Mouse (Mus musculus): ENCODE results near the gene Odf3l1. TPM values are rescaled to one million over a fixed set of nuclear protein-coding genes. Genes with fewer than 3 reads are reported as not detected.

Odf3l1 gene
- total and polyA plus RNA-seq, 3 experiments: not detected

GRCm38 (mm10) chr9:56810916-56811315, 53.6 kb downstream of the Odf3l1 start:
- DNase-seq (ENCODE audit: low read depth, low spot score): no peak
- TF ChIP-seq TAL1 (IDR thresholded peaks at IDR 0.05; ENCODE audit: low read length) (no peak), HCFC1 (IDR thresholded peaks at IDR 0.05; ENCODE audit: low read depth, low read length) (no peak), GABPA (IDR thresholded peaks at IDR 0.05; ENCODE audit: low read depth, low read length) (no peak), BHLHE40 (IDR thresholded peaks at IDR 0.05; ENCODE audit: borderline replicate concordance, low read depth, low read length) (no peak), TBP (IDR thresholded peaks at IDR 0.05; ENCODE audit: low read depth, low read length) (no peak), ZC3H11A (IDR thresholded peaks at IDR 0.05; ENCODE audit: low read depth, low read length) (no peak), MAZ (IDR thresholded peaks at IDR 0.05; ENCODE audit: low read depth, low read length) (no peak), MYC (IDR thresholded peaks at IDR 0.05; ENCODE audit: low read depth, low read length) (no peak), MXI1 (IDR thresholded peaks at IDR 0.05; ENCODE audit: low read depth, low read length) (no peak), MAFK (IDR thresholded peaks at IDR 0.05; ENCODE audit: borderline replicate concordance, low read depth, low read length) (no peak), POLR2A (IDR thresholded peaks at IDR 0.05; ENCODE audit: control insufficient read depth in 1 of 2, insufficient read depth in 1 of 2, low read depth in 1 of 2, low read length in 2 of 2, poor library complexity in 1 of 2) (no peak), SMC3 (IDR thresholded peaks at IDR 0.05; ENCODE audit: low read depth, low read length) (no peak), NRF1 (IDR thresholded peaks at IDR 0.05; ENCODE audit: insufficient read depth, low read depth, low read length, poor library complexity, severe bottlenecking) (no peak), KAT2A (conservative IDR thresholded peaks at IDR 0.05; ENCODE audit: low read depth, low read length) (no peak)
- Histone ChIP-seq H3K4me1 (ENCODE audit: control insufficient read depth in 1 of 2, insufficient read depth in 2 of 2, low read length in 2 of 2) (no peaks in the 10 kb centered on the region), H3K27ac (ENCODE audit: control insufficient read depth, low read depth, low read length) (no peak overlapping the region), H3K4me3 (ENCODE audit: control insufficient read depth in 1 of 2, insufficient read depth in 1 of 2, low read depth in 2 of 2, low read length in 2 of 2) (no peak overlapping the region), H3K79me2 (ENCODE audit: control insufficient read depth, insufficient read depth, low read length, poor library complexity) (no peaks in the 10 kb centered on the region), H3K36me3 (ENCODE audit: control insufficient read depth in 1 of 2, insufficient read depth in 2 of 2, low read length in 2 of 2) (no peaks in the 10 kb centered on the region), H3K9ac (ENCODE audit: control insufficient read depth, low read depth, low read length, poor library complexity, severe bottlenecking) (no peak overlapping the region), H3K9me3 (replicated peaks; ENCODE audit: insufficient read depth, low read length) (no peaks in the 10 kb centered on the region), H3K27me3 (ENCODE audit: control insufficient read depth in 1 of 2, insufficient read depth in 2 of 2, low read length in 2 of 2) (peaks cover 0 to 2% of the 10 kb centered on the region in 2 experiments; a peak in 2 of 4 replicates)

GRCm38 (mm10) chr9:56807990-56808389, 56.5 kb downstream of the Odf3l1 start:
- TF ChIP-seq POLR2A (IDR thresholded peaks at IDR 0.05; ENCODE audit: control insufficient read depth in 1 of 2, insufficient read depth in 1 of 2, low read depth in 1 of 2, low read length in 2 of 2, poor library complexity in 1 of 2) (no peak), NELFE (IDR thresholded peaks at IDR 0.05; ENCODE audit: low read depth, low read length) (no peak), EP300 (IDR thresholded peaks at IDR 0.05; ENCODE audit: low read depth in 1 of 2, low read length in 2 of 2) (no peak), ZMIZ1 (IDR thresholded peaks at IDR 0.05; ENCODE audit: low read depth, low read length) (no peak), MEF2A (IDR thresholded peaks at IDR 0.05; ENCODE audit: extremely low read depth, insufficient replicate concordance, low read depth, low read length, poor library complexity, severe bottlenecking) (no peak)
- H3K27me3 ChIP-seq (ENCODE audit: control insufficient read depth in 1 of 2, insufficient read depth in 2 of 2, low read length in 2 of 2): peaks cover 0 to 3% of the 10 kb centered on the region in 2 experiments; a peak in 1 of 4 replicates
- no peak overlapping the region for H3K9ac ChIP-seq (ENCODE audit: control insufficient read depth, low read depth, low read length, poor library complexity, severe bottlenecking)
- no peak for DNase-seq (ENCODE audit: low read depth, low spot score)
- H3K27ac ChIP-seq (ENCODE audit: control insufficient read depth, low read depth, low read length): no peak overlapping the region
- no peak overlapping the region for H3K4me3 ChIP-seq (ENCODE audit: control insufficient read depth in 1 of 2, insufficient read depth in 1 of 2, low read depth in 2 of 2, low read length in 2 of 2)
- H3K79me2 ChIP-seq (ENCODE audit: control insufficient read depth, insufficient read depth, low read length, poor library complexity): no peaks in the 10 kb centered on the region
- no peaks in the 10 kb centered on the region for H3K9me3 ChIP-seq (replicated peaks; ENCODE audit: insufficient read depth, low read length)
- no peaks in the 10 kb centered on the region for H3K36me3 ChIP-seq (ENCODE audit: control insufficient read depth in 1 of 2, insufficient read depth in 2 of 2, low read length in 2 of 2)
- no peaks in the 10 kb centered on the region for H3K4me1 ChIP-seq (ENCODE audit: control insufficient read depth in 1 of 2, insufficient read depth in 2 of 2, low read length in 2 of 2)
